Mouse (Mus musculus): ENCODE data around the gene Hist1h1d.

Gene Hist1h1d

DNA sequence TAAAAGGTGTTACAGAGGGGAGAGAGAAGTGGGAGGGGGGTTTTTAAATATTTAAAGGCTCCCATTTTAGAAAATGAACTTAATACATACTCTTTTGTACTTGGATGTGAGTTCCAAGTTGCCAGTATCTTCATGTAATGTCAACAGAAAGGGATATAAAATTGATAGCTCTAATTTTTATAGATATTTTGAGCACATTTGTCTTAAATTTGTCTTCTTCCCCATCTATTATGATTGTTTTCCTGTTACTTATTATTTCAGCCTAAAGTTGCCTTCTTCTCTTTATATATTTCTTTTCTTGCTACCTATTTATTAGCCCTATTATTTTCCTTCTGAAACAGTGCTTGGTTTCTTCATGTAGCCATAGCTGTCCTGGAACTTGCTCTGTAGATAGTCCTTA lies at the start of gene Hist1h1d:
Gene Hist1h1d (plus strand): TSS at position 301 of the 400 bp plus-strand sequence.
- no peak for DNase-seq (ENCODE audit: extremely low spot score, low spot score)

DNA sequence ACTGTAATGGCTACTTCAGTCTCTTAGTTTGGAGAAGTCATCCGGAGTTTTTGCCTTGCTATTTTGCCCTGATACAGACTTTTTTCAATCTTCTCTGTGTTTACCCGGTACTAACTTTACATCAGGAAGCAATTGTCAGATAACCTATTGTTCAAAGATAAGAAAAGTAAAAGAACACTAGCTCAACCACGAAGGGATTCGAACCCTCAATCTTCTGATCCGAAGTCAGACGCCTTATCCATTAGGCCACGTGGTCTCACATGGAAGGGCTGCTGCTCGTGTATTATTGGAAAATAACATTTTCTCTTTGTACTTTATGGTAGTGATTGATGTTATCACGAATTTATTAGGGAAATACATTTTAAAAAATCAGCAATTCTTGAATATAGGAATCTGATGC lies 49.3 kb upstream of the Hist1h1d start:
- peak; percentile 69 for DNase-seq (ENCODE audit: extremely low spot score, low spot score)

DNA sequence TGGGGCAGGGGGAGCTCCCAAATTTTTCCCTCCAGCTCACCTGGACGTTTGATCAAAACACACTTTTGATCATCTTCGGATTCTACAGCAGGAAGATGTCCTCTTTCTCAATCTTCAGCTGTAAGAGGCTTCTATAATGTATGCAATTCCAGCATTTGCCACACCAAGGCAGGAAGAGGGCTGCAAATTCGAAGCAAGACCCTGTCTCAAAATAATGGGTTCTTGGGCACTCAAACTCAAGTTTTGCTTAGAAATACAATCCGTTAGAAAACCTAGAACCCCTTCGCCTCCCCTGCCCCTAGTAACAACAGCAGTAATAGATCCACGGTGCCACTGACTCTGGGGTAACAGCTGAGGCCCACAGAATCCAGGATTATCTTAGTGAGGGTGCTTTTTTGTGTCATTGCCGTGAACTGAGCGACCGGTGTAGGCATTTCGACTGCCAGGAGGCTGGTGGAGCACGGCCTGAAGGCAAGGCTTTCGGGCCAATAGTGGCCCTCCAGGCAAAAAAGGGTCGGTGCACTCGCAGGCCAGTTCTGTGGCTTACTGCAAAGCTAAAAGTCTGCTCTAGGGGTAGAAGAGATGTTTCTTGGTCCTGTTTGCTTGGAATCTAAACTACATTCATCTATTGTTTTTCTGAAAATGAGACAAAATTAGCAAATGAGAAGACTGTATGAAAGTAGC lies 47.3 kb upstream of the Hist1h1d start:
- DNase-seq (ENCODE audit: extremely low spot score, low spot score), result peak; percentile 51

DNA sequence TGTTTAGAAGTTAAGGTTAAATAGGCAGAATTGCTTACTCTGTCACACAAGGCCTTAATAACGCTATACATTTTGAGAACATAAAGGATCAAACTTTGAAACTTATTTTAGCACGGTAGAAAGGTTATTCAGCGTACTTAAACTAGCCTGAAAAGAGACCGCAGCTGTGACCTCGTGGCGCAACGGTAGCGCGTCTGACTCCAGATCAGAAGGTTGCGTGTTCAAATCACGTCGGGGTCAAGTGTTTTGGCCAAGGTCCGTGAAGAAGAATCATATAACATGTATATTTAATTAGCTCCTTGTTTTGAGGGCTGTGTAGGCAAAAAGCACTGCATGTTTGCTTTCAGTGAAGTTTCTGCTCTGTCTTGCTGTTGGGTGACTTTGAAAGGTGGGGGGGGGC lies 46.7 kb upstream of the Hist1h1d start:
- peak; percentile 77 for DNase-seq (ENCODE audit: extremely low spot score, low spot score)

DNA sequence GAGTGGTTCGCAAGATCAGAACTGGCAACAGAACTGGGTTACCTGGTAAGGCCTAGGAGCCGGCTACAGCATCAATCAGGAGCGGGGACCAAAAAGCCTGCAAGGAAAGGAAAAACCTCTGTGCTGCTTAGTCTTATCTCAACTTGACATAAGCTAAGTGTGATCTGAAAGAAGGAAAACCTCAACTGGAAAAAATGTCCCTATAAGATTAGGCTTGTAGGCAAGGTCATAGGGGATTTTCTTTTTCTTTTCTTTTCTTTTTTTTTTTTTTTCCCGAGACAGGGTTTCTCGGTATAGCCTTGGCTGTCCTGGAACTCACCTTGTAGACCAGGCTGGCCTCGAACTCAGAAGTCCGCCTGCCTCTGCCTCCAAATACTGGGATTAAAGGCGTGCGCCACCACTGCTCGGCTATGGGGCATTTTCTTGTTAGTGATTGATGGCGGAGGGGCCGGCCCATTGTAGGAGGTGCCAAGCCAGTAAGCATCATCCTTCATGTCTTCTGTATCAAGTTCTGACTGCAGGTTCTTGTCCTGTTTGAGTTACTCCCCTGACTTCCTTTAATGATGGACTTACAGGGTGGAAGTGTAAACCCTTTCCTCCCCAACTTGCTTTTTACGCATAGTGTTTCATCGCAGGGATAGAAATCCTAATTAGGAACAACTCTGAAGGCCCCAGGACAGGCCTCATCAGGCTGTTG lies 46.1 kb upstream of the Hist1h1d start:
- peak; percentile 52 for DNase-seq (ENCODE audit: extremely low spot score, low spot score)

DNA sequence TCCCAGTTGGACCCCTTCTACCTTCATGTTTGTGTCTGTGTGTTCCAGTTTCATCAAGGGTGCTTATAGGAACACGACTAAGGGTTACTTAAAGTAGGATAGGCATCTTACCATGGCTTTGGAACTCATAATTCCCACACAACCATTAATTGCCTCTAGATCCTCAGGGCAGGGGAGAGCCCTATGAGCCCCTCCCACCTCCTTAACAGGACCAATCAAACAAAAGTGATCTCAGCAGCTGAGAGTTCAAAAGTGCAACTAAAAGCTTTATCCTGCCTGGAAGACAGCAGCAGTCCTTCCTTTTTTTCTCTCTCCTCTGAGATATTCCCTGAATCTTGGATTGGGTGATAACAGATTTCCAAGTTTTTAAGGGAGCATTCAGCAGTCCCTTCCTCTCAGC lies 42.9 kb upstream of the Hist1h1d start:
- no peak for DNase-seq (ENCODE audit: extremely low spot score, low spot score)

DNA sequence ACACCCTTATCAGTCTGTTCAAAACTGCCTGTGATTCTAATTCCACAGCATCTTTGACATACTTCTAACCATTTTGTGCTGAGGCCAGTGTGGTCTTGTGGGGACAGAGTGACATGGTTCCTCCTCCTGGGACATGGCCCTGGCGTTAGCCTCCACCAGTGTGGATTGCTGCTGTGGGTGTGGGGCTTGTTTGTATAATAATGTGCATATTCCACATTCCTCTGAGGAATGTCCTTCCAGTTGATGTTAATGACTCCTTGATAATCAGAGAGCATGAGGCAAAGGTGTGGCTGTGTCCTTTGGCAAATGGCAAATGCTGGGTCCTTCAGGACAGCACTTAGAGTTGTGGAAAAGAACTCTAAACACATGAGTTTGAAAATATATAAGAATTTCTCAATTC lies 39.5 kb upstream of the Hist1h1d start:
- no peak for DNase-seq (ENCODE audit: extremely low spot score, low spot score)

DNA sequence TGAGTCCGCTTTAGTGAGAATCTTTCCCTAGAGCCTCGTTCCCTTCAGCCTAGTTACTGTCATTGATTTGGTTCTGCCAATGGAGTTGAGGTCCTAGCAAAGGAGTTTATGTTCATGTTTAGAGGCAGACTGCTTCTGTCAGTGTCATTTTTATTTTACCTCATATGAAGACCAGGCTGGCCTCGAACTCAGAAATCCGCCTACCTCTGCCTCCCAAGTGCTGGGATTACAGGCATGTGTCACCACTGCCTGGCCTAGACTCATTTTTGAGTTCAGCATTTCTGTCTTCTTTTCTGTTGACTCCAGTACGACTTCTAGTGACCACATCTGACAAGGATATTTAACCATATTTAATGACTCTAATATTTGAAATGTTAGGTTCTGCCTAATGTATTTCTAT lies 37.8 kb upstream of the Hist1h1d start:
- DNase-seq (ENCODE audit: extremely low spot score, low spot score), result no peak

DNA sequence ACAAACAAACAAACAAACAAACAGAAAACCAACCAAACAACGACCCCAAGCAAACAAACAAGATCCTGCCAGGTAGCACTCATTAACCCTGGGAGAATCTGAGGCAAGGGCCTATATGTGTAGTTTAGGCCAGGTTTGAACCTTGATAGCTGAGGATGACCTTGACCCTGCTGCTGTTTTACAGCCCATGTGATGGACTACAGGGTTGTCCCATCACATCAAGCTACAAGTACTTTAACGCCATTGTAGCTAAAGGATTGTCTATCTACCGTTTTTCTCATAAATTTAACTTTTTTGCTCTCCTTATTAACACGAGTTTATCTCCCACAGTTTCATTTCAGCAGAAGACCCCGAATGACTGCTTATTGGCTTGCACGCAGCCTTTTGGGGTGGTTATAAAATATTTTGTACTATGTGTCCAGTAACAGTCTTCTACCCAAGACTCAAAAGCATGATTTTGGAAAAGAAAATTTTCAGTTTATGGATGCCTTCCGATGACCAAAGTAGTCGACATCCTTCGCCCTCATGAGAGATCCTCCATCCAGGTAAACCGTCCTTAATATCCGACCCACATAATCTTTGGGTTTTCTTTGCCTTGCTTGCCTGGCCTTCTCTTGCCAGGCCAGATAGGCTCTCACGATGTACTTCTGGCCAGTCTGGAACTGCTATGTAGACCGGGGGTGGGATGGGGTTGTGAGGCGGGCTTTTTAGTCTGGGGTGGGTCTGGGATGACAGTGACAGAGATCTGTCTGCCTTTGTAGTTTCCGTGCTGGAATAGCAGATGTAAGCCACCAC lies 37.0 kb upstream of the Hist1h1d start:
- peak; percentile 35 for DNase-seq (ENCODE audit: extremely low spot score, low spot score)

DNA sequence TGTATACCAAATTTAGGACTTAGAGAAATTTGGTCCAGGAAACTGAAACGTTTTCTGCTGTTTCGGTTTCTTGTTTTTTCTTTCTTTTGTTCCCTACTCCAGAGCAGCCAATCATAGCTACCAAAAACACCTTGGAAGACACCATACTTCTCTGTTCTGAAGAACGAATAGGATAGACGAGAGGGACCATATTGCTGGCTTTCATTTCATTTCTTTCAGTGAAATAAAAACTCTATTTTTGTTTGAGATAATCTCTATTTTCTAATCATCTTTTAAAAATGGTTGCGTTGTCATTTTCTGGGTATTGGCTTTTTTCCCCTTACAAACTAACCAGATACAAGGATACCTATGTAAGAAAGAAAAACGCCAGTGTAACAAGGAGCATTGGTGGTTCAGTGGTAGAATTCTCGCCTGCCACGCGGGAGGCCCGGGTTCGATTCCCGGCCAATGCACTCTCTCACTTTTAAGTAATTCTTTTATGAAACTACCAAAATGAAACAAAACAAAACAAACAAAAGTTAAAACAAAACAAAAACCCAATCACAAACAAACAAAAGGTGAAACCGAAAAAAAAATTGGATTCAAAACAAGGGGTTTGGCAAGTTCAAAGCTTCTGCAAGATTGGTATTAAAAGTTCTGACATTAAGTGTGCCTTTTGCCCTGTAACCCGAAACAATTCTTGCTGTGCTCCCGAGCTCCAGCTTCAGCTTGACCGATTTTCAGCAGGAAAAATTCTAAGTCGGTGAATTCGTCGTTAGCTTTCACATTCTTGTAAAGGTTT lies 36.0 kb upstream of the Hist1h1d start:
- DNase-seq (ENCODE audit: extremely low spot score, low spot score), result peak; percentile 69

DNA sequence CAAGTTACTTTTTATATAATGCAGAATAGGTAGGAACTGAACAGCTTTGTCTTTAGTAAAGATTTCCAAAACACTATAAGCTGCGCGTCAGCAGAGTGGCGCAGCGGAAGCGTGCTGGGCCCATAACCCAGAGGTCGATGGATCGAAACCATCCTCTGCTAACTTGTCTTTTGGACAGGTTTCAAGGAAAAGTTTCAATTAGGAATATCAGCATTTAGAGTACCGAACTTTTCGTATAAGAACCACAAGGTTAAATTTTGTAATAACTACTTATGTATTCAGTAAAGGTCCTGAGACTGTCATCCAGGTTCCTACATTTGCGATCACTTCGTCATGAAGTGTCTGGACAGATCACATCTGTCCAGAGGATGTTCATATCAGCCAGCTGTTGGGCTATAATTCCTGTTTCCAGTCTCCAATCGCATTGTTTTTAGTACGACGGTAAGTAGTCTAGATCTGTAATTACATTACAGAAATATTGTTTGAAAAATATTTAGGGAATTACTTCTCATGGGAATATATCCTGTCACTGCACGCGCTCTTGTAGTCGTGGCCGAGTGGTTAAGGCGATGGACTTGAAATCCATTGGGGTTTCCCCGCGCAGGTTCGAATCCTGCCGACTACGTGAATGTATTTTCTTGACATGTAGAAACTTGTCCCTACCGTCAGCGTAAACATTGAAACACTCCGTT lies 35.3 kb upstream of the Hist1h1d start:
- peak; percentile 86 for DNase-seq (ENCODE audit: extremely low spot score, low spot score)

DNA sequence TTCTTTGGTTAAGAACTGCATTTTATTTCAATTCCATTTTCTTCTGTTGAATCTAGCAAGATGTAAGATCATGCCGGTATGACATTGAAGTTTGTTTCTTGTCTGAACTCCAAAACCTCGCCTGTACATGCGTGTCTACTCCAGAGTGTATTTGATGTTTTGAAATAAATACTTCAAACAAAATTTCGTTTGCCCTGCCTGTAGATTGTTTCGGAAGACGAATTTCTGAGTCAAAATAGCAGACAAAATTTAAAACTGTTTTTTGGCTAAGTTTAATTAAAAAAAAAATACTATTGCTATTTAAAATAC lies 34.8 kb upstream of the Hist1h1d start:
- no peak for DNase-seq (ENCODE audit: extremely low spot score, low spot score)

DNA sequence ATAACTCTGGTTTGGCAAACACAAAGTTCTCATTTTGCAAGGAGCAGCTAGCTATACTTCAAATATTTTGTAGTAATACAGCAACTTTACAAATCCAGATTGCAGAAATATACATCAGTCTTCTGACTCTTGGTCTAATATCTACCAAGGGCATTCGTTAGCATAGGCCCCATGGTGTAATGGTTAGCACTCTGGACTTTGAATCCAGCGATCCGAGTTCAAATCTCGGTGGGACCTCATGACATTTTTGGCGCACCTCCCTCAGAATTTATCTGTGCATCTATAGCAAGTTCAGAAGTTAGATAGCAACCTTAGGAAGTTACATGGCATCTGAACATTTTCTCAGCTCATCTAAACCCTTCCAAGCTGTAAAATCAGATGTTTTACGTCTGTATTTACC lies 34.2 kb upstream of the Hist1h1d start:
- peak; percentile 77 for DNase-seq (ENCODE audit: extremely low spot score, low spot score)

DNA sequence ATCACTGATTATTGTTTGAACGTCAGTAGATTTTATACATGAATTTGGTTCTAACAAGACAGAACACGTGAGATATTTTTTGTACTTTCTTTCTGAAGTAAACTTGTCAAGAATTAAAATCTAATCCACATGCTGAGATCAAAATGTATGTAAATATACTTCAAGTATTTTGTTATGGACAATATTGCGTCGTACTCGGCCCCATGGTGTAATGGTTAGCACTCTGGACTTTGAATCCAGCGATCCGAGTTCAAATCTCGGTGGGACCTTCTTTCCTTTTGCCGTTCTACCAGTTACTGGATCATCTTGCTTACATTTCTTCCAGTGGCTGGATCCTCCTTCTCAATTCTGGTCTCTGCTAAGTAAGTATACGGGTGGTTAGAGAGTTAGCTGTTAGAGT lies 33.6 kb upstream of the Hist1h1d start:
- peak; percentile 75 for DNase-seq (ENCODE audit: extremely low spot score, low spot score)

DNA sequence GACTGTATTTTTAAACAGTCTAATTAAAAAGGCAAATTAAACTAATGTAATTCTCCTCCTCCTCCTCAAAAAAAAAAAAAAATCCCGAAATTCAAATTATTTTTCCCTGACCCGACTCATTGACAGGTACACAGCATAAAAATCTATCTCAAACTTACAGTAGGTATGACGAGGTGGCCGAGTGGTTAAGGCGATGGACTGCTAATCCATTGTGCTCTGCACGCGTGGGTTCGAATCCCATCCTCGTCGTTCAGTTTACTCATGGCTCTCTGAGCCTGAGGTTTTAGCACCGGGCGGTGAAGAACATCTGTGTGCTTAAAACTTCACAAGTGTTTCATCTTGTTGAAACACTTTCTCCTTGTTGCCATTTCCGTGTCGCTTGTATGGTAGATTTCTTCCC lies 31.4 kb upstream of the Hist1h1d start:
- DNase-seq (ENCODE audit: extremely low spot score, low spot score), result peak; percentile 72

DNA sequence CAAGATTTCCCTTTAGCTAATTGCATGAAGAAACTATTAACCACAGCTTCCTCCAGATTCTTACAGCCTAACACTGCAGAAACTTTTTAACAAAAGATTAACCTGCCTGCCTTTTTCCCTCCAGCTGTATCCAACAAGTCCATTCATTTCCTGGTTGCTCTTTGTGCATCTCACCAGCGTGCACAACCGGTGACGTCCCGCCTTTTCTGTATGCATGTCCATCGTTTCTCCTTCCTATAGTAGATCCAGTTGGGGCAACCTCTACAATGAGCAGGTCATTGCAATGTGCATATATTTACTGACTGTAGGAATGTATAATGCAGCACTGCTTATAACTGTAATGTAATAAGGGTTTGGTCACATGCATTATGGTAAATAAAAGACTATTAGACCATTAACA lies 29.1 kb upstream of the Hist1h1d start:
- no peak for DNase-seq (ENCODE audit: extremely low spot score, low spot score)

DNA sequence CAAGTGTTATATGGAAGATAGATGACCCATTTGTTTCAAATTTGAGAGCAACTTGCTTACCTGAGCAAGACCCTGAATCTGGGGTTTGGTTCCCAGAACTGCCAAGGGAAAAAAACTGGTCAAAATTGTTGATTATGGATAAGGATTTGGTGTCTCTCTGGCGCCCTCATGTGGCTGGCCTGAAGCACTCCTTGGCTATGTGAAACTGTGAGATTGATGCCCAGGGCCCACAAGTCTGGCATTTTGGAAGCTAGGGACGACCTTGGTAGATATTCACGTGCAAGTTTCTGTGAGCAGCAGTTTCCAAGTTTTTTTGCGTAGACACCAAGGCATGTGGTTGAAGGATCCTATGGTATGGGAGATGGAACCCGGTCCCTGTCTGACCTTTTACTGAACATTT lies 28.4 kb upstream of the Hist1h1d start:
- peak; percentile 87 for DNase-seq (ENCODE audit: extremely low spot score, low spot score)

DNA sequence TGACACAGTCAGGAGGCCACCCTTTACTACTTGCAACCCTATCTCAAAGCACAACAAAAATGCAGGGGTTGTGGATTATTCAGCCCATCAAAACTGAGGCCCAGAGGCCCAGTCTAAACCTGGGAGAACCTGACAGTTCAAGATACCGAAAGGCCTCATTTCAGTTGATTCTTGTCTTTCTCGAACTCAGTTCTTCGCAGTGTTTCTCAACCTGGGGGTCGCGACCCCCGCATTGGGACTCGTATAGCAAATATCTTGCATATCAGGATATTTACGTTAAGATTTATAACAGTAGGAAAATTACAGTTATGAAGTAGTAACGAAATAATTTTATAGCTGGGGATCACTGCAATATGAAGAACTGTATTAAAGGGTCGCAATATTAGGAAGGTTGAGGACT lies 27.2 kb upstream of the Hist1h1d start:
- DNase-seq (ENCODE audit: extremely low spot score, low spot score), result peak; percentile 65

DNA sequence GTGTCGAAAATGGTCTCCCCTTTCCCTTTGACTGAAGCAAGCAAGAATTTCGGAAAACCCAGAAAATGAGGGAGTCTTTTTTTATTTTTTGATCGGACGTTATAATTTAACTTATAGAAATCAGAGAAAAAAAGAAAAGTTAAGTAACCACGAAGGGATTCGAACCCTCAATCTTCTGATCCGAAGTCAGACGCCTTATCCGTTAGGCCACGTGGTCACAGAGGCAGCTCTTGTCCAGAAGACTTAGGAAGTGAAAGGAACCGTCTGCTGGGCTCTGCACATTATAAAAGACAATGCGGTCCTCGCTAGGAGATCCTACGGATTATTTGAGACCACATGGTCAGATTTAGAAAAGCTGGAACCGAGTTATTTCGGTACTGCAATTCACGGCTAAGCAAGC lies 26.8 kb upstream of the Hist1h1d start:
- peak; percentile 96 for DNase-seq (ENCODE audit: extremely low spot score, low spot score)

DNA sequence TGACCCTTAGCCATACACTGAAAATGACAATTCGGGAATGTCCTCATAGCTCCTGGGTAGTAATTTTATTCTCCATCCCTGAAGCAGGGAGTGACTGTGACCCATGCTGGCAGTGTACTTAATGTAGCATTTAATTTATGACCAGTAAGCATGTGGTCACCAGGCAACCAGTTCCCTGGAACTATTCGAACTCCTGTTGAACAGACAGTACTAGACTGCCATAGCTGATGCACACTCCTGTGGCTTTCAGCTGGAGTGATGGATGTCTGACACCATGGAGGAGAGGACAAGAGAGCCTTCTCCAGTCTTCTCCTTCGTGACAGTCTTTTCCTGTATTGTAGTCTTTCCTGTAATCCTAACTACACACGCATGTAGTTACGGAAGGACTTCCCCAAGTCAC lies 24.1 kb upstream of the Hist1h1d start:
- DNase-seq (ENCODE audit: extremely low spot score, low spot score), result peak; percentile 39

DNA sequence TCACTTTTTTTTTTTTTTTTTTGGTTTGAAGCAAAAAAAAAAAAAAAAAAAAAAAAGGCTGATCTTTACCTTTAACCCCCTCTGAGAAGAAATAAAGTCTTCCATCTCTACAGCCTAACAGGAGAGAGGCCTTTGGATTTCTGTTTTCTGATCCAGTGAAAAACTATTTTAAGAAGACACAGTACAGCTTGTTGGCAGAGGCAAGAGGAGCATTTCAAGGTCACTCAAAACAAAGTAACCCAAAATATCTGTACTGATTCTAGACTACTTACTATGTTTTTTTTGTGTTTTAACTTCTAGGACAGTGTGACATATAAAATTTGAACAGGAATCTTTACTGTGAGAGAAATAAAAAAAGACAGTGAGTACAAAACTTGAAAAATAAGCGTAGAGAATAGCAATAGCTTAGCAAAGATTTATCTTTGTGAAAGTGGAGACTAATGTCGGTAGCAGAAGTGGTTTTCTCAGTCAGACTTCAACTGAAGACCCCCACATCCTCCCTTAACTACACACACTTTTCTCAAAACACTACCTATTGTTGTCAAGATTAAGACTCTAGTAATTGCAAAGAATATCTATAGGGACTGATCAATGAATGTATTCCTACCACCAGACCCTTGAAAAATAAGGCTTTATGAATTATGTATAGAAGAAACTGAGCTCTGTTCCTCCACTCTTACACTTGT lies 23.4 kb upstream of the Hist1h1d start:
- no peak for DNase-seq (ENCODE audit: extremely low spot score, low spot score)
